Mouse (Mus musculus) ovary, adult 2 months (tissue): Measurements from ENCODE around the gene Pola1. TPM values are rescaled to one million over a fixed set of nuclear protein-coding genes. Genes with fewer than 3 reads are reported as not detected.

Experiments used
- polyA plus RNA-seq: library from polyadenylated mRNA; depleted of rRNA; stranded (reverse); fragments of >200 nt; gene quantifications from 2 replicates; pipeline ENCODE4 v1.2.3, GENCODE M21; 2012; rRNA removed

Gene Pola1
- 0.32 and 0.39 TPM in 2 replicates for polyA plus RNA-seq

DNA sequence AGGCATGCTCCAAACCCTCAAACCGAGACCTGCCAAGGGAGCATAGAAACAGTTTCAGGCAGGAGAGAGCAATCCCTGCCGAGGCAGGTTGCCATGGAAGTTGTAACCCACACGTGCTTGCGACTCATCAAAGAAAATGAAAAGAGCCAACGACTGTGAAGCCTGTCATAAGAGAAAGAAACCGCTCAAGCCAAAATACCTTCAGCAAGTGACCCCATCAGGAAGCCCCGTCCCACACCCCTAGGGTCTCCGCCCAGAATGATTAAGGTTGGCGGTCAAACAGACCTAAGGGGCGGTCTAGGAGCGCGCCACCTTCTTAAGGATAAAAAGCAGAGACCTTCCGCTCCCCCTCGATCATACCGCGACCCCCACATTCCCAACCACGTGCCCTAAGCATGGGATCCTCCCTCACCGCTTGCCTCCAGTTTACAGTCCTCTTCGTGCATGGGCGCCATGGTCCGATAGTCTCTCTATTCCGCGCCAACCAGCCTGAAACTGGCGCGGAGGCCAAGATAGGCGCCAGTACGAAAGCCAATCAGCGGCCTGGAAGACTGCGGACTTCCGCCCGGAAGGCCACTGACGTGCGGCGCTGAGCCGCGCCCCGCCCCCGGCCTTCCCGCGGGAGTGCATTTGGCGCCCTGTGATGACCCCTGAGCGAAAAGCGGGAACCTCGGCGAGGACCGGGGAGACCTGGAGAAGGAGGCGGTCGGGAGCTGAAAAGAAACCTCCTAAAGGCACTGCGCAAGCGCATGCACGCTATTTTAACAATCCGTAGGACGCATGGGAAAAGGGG lies at the start of gene Pola1:
Gene Pola1 (minus strand): TSS at position 499 of the 793 bp plus-strand sequence.

DNA sequence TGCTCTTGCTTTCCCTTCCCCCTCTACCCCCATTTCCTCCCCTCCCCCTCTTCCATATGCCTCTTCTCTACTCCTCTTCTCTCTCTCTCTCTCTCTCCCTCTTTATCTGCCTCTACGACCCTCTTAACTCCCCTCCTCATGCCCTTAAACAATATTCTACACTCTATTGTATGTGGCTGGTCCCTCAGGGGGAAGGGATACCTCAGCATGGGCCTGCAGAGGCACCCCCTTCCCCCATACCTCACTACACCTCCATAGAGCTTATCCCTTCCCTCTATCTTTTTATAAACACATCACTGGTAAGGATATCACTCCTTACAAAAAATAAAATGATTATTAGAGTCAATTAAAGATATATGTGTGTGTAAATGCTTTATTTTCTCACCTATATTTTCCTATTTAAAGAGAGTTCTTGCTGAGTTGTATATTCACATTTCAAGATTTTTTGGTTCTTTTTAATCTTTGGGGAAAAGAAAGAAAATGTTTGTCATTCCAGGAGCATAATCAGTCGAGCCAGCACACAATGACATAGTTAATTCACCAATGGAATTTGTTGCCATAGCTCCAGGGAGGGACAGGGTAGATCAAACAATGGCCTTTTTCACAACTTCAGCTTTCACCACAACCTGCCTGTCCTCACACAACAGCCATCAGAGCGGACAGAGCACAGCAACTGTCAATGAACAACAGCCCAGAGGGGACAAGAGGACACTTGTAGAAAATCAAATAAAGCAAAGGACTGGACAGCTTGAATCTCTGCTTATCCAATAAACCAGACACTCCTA lies 22.5 kb upstream of the Pola1 start, which contains the start of gene Pcyt1b:
Gene Pcyt1b (plus strand): TSS at position 646 of the 785 bp plus-strand sequence.

DNA sequence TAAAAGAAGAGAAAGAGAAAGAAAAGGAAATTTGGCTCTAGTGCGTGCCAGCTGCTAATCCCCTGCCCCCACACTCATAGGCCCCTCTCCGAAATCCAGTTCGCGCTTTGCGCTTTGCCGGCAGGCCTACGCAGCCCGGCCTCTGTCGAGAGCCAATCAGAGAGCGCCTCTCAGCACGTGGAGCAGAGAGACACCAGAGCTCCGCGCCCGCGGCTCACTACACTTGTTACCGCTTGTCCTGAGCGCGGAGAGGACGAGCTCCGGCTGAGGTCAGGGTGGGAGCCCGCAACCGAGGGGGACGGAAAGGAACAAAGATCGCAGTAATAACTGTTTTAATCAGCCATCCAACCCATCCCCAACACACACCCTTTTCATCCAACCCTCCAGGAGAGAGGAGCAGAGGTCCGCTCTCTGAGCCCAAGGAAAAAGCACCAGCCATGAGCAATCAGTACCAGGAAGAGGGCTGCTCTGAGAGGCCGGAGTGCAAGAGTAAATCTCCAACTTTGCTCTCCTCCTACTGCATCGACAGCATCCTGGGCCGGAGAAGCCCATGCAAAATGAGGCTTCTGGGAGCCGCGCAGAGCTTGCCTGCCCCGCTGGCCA lies 345.6 kb downstream of the Pola1 start, which contains the start of gene Arx:
Gene Arx (plus strand): TSS at position 155 of the 603 bp plus-strand sequence.

Other genes starting within 250 kb of the Pola1 start
- gene Pcyt1b, start 22.7 kb upstream of the Pola1 start, polyA plus RNA-seq: 1.2 and 1.8 TPM in 2 replicates
- 16.9 and 26.7 TPM in 2 replicates for gene Pdk3, start 200.0 kb upstream of the Pola1 start, polyA plus RNA-seq